Mouse (Mus musculus): ENCODE measurements around the gene Rab11a.
A peak's percentile ranks its signal among the peaks of the same experiment; 100 is the strongest.
"Not testable (repeated sequence)": the region's sequence is repeated elsewhere in the genome, so short reads cannot be mapped to it uniquely, and the experiment has no call there.

Gene Rab11a

DNA sequence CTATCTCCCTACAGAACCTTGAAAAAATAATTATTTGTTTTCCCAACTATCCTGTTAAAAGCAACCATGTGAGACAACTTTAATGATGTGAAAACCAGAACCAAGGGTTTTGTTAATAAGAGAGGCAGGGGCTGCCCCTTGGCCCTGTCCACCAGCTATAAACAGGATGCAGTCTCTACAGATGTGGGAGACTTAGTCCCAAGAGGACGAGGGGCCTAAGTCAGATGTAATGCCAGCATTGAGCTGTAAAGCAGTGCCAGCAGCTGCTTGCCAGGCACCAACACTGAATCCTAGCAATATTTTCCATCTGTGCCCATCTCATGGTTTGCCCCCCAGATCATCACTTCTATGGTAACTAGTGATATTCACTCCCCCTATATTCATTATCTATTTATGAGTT, 4.9 kb upstream of the Rab11a start:
- DNase-seq (ENCODE audit: low spot score in 2 of 2): no peak

DNA sequence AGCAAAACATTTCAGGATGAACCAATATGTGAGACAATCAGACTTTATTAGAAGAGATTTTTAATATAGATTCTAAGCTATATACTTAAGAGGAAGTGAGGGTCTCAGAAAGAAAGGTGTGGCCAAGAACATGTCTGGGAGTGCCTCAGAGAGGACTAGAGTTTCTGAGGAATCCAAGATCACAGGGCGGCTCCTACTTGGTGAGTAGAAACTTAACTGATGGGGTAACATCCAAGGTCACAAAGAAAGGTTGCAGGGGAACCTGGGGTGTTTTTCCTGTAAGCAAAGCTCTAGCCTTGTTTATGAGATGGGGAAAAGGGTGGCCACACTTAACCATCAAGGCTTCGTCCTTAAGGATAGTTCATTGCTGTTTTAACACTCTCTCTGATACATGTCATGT, 1.4 kb upstream of the Rab11a start:
- DNase-seq (ENCODE audit: low spot score in 2 of 2): no peak

GRCm38 (mm10) chr9:64736639-64737405, 736 bp downstream of the Rab11a start:
- DNase-seq (ENCODE audit: low spot score in 2 of 2): peak in 1 of 2 experiments; percentile 11

GRCm38 (mm10) chr9:64736076-64736638, 1.4 kb downstream of the Rab11a start:
- no peak for DNase-seq (ENCODE audit: low spot score in 2 of 2)

GRCm38 (mm10) chr9:64734992-64735391, 2.6 kb downstream of the Rab11a start:
- not testable (repeated sequence) for DNase-seq (ENCODE audit: low spot score in 2 of 2)

GRCm38 (mm10) chr9:64734166-64734565, 3.4 kb downstream of the Rab11a start:
- DNase-seq (ENCODE audit: low spot score in 2 of 2): peak; percentile 27 to 36

DNA sequence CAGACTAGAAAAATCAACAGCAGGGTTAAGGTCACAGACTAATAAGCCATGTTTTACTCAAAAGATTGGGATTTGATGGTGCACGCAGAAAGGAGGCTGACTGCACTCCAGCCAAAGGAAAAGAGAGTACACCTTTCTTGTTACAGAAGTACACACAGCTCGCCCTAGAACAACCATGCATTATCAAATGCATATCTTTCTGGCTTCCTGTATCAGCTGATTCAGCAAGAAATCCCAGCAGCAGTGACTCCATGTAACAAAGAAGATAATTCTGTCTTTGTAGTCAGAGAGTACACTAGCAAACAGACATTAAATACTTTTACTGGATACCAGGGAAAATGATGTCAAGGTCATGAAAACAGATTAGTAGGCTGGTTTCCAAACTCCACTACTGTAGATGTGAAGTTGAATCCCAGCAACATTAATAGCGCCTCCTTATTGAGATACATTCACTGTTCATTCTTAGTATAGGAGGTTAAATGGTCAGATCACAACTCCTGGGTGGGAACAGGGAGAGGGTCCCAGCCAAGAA, 6.5 kb downstream of the Rab11a start:
- no peak for DNase-seq (ENCODE audit: low spot score in 2 of 2)

DNA sequence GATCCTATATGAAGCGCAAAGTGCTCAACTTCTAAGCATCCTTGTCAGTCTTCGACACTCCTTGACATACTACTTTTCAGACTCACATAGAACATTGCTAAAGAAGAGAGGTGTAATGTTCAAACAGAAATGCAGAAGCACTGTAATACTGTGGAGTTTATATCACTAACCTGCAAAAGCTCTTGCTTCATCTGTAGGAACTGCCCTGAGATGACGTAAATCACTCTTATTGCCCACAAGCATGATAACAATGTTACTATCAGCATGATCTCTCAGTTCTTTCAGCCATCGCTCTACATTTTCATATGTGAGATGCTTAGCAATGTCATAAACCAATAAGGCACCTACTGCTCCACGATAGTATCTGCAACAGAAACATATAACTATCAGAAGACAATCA, 11.1 kb downstream of the Rab11a start:
- no peak for DNase-seq (ENCODE audit: low spot score in 2 of 2)

DNA sequence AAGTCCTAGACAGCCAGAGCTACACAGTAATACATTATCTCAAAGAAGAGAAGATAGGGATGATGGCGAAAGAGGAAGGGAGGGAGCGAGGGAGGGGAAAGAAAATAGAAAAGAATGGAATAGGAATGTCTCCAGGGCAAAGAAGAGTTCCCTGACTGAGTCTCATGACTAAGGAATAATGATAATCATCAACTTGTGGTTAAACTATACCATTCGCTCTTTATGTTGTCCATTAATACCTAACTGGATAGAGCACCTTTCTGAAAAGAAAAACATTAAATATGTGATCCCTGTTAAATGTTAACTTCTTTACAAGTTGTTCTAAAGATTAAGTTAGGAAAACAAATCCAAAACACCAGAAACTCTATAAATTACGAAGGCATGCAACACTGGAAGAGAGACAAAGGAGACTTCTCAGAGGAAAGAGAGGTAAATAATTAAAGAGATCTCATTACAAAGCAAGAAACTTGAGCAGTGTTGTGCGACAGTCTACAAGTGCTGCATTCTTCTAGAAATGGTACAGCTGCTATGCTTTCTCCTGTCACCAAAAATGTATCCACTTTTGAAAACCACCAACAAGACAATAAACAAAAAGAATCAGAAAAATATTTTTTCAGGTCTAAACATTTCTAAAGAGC, 17.9 kb downstream of the Rab11a start:
- DNase-seq (ENCODE audit: low spot score in 2 of 2): no peak

GRCm38 (mm10) chr9:64710291-64710690, 27.3 kb downstream of the Rab11a start:
- DNase-seq (ENCODE audit: low spot score in 2 of 2): not testable (repeated sequence)

GRCm38 (mm10) chr9:64704073-64704840, 33.3 kb downstream of the Rab11a start:
- DNase-seq (ENCODE audit: low spot score in 2 of 2): no peak

- no peak for DNase-seq (ENCODE audit: low spot score in 2 of 2)
These were observed 34.1 kb downstream of the Rab11a start for GRCm38 (mm10) chr9:64703420-64703965.

GRCm38 (mm10) chr9:64702937-64703336, 34.6 kb downstream of the Rab11a start:
- DNase-seq (ENCODE audit: low spot score in 2 of 2): peak in 1 of 2 experiments; percentile 31

- no peak for DNase-seq (ENCODE audit: low spot score in 2 of 2)
These were observed 35.2 kb downstream of the Rab11a start for GRCm38 (mm10) chr9:64702391-64702790.

- no peak for DNase-seq (ENCODE audit: low spot score in 2 of 2)
These were observed 35.9 kb downstream of the Rab11a start for GRCm38 (mm10) chr9:64701651-64702050.

- DNase-seq (ENCODE audit: low spot score in 2 of 2): no peak
These were observed 36.9 kb downstream of the Rab11a start for GRCm38 (mm10) chr9:64700451-64701311.

DNA sequence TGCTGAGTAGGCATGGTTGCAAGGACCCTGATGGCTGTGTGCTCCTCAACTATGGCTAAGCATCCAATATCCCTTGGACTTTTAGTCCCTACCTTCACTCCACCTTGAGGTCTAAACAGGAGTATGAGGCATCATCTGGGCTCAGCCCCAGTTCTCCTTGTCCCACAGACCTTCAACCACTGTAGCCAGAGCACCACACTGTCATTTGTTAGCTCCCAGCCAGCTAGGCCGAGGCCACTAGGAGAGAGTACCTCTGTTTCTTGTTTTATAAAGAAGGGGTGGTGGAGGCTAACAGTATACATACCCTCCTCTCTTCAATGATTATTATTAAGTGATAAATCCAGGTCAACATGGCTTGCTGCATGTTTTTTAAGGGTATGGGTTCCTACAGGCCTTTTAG, 39.0 kb downstream of the Rab11a start:
- DNase-seq (ENCODE audit: low spot score in 2 of 2): no peak

DNA sequence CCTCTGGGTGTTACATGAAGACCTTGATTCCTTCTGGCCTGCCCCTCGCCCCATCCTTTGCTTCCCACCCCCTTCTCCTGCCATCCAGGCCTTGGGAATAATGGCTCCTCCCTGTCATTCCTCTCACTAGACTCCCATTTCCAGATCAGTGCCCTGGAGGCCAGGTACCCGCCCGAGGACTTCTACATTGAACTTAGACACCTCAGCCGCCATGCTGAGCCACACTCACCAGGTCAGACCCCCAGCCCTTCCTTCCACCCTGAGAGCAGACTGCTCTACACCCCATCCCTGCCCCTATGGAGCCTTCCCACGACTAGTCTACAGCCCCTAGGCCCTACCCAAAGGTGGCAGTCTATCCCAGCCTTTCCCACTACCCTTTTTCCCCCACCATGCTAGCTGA, 39.9 kb downstream of the Rab11a start:
- no peak for DNase-seq (ENCODE audit: low spot score in 2 of 2)

GRCm38 (mm10) chr9:64697006-64697405, 40.6 kb downstream of the Rab11a start:
- no peak for DNase-seq (ENCODE audit: low spot score in 2 of 2)

DNA sequence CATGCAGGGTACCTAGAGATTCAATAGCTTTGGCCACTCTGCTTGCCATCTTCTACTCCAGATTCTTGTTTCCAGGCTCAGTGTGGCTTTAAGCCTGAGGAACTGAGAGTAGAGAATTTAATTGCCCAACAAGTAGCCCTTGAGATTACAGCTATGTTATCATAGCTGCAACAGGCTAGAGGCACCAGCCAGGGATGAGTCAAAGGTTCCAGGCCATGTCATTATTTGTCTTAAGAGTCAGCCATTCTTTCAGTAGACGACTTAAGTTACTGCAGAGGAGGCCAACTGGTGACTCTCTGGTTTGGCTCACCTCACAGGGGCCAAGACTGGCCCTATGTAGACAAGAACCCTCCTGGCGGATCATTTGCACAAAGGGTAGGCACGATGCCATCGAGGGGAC, 41.2 kb downstream of the Rab11a start:
- no peak for DNase-seq (ENCODE audit: low spot score in 2 of 2)

GRCm38 (mm10) chr9:64695266-64695665, 42.3 kb downstream of the Rab11a start:
- no peak for DNase-seq (ENCODE audit: low spot score in 2 of 2)

All from natural killer cell, adult 2 months (primary cell).